Mouse (Mus musculus): Measurements from ENCODE around the gene Mr1.

GRCm38 (mm10) chr1:155088847-155089603, 57.6 kb downstream of the Mr1 start:
- no peak for TF ChIP-seq MAFK (IDR thresholded peaks at IDR 0.05; ENCODE audit: insufficient read depth, low read depth, low read length)
- no peak for TF ChIP-seq HCFC1 (IDR thresholded peaks at IDR 0.05; ENCODE audit: borderline replicate concordance, insufficient read depth, low read length)
- TF ChIP-seq ZC3H11A (IDR thresholded peaks at IDR 0.05; ENCODE audit: borderline replicate concordance, low read depth, low read length), result no peak
- no peak for TF ChIP-seq CHD2 (IDR thresholded peaks at IDR 0.05; ENCODE audit: low read depth, low read length)
